Mouse (Mus musculus): ENCODE measurements at regions not wholly inside any gene's neighbourhood (a gene's known extent, or its start where the extent isn't known, plus 50 kb on each side); places are given as distances from the start of the nearest gene placed in this dataset.
"Not testable (repeated sequence)": the region's sequence is repeated elsewhere in the genome, so short reads cannot be mapped to it uniquely, and the experiment has no call there.

GRCm38 (mm10) chr10:15046285-15046684 lies 328.3 kb upstream of the Gje1 start:
- no peaks in the 10 kb centered on the region for H3K36me3 ChIP-seq (ENCODE audit: control insufficient read depth, insufficient read depth, low read length)
- no peak overlapping the region for H3K27ac ChIP-seq (ENCODE audit: low read depth, low read length)
- H3K9ac ChIP-seq (ENCODE audit: low read length), result no peak overlapping the region
- DNase-seq (ENCODE audit: low spot score) (no peak), ATAC-seq (replicated peaks; ENCODE audit: low FRiP score) (no peak)
- WGBS, result 82% methylated on average over 4 of the region's 4 CpGs
- no peaks in the 10 kb centered on the region for H3K9me3 ChIP-seq (ENCODE audit: control insufficient read depth, low read length)
- no peaks in the 10 kb centered on the region for H3K27me3 ChIP-seq (ENCODE audit: control insufficient read depth, insufficient read depth, low read length)
- no peak overlapping the region for H3K4me3 ChIP-seq (ENCODE audit: low read depth, low read length)
- no peaks in the 10 kb centered on the region for H3K4me1 ChIP-seq (replicated peaks; ENCODE audit: control insufficient read depth, insufficient read depth, low read length)
- no peak overlapping the region for H3K4me2 ChIP-seq (ENCODE audit: low read depth, low read length, severe bottlenecking)

- no peak overlapping the region for H3K4me2 ChIP-seq (ENCODE audit: low read depth, low read length, severe bottlenecking)
Observed at GRCm38 (mm10) chr10:15037571-15037970, 319.6 kb upstream of the Gje1 start.

GRCm38 (mm10) chr10:15031517-15031916 lies 313.5 kb upstream of the Gje1 start:
- Histone ChIP-seq H3K4me1 (replicated peaks; ENCODE audit: control insufficient read depth, insufficient read depth, low read length) (no peaks in the 10 kb centered on the region), H3K9ac (ENCODE audit: low read length) (no peak overlapping the region), H3K4me3 (ENCODE audit: low read depth, low read length) (no peak overlapping the region), H3K36me3 (ENCODE audit: control insufficient read depth, insufficient read depth, low read length) (no peaks in the 10 kb centered on the region), H3K27me3 (ENCODE audit: control insufficient read depth, insufficient read depth, low read length) (no peaks in the 10 kb centered on the region), H3K9me3 (ENCODE audit: control insufficient read depth, low read length) (no peaks in the 10 kb centered on the region), H3K4me2 (ENCODE audit: low read depth, low read length, severe bottlenecking) (no peak overlapping the region), H3K27ac (ENCODE audit: low read depth, low read length) (no peak overlapping the region)
- no peak for DNase-seq (ENCODE audit: low spot score)
- WGBS, result 72% methylated on average over 1 of the region's 1 CpGs
- no peak for ATAC-seq (replicated peaks; ENCODE audit: low FRiP score)

More at GRCm38 (mm10) chr10:15037571-15037970, 319.6 kb upstream of the Gje1 start:
- Histone ChIP-seq H3K36me3 (ENCODE audit: control insufficient read depth, insufficient read depth, low read length) (no peaks in the 10 kb centered on the region), H3K27me3 (ENCODE audit: control insufficient read depth, insufficient read depth, low read length) (no peaks in the 10 kb centered on the region), H3K4me1 (replicated peaks; ENCODE audit: control insufficient read depth, insufficient read depth, low read length) (no peaks in the 10 kb centered on the region), H3K9me3 (ENCODE audit: control insufficient read depth, low read length) (no peaks in the 10 kb centered on the region), H3K27ac (ENCODE audit: low read depth, low read length) (no peak overlapping the region), H3K4me3 (ENCODE audit: low read depth, low read length) (no peak overlapping the region), H3K9ac (ENCODE audit: low read length) (no peak overlapping the region)
- DNase-seq (ENCODE audit: low spot score) (no peak), ATAC-seq (replicated peaks; ENCODE audit: low FRiP score) (no peak)
- WGBS, result 84% methylated on average over 3 of the region's 3 CpGs

GRCm38 (mm10) chr10:15029151-15029550 lies 311.1 kb upstream of the Gje1 start:
- Histone ChIP-seq H3K4me3 (ENCODE audit: low read depth, low read length) (no peak overlapping the region), H3K27ac (ENCODE audit: low read depth, low read length) (no peak overlapping the region), H3K9me3 (ENCODE audit: control insufficient read depth, low read length) (no peaks in the 10 kb centered on the region), H3K27me3 (ENCODE audit: control insufficient read depth, insufficient read depth, low read length) (no peaks in the 10 kb centered on the region), H3K4me2 (ENCODE audit: low read depth, low read length, severe bottlenecking) (no peak overlapping the region), H3K36me3 (ENCODE audit: control insufficient read depth, insufficient read depth, low read length) (no peaks in the 10 kb centered on the region), H3K9ac (ENCODE audit: low read length) (no peak overlapping the region), H3K4me1 (replicated peaks; ENCODE audit: control insufficient read depth, insufficient read depth, low read length) (no peaks in the 10 kb centered on the region)
- ATAC-seq (replicated peaks; ENCODE audit: low FRiP score) (no peak), DNase-seq (ENCODE audit: low spot score) (no peak)

GRCm38 (mm10) chr10:15013919-15014318 lies 295.9 kb upstream of the Gje1 start:
- 88% methylated on average over 4 of the region's 4 CpGs for WGBS
- ATAC-seq (replicated peaks; ENCODE audit: low FRiP score), result no peak
- no peaks in the 10 kb centered on the region for H3K27me3 ChIP-seq (ENCODE audit: control insufficient read depth, insufficient read depth, low read length)
- H3K4me1 ChIP-seq (replicated peaks; ENCODE audit: control insufficient read depth, insufficient read depth, low read length), result no peaks in the 10 kb centered on the region
- H3K27ac ChIP-seq (ENCODE audit: low read depth, low read length), result no peak overlapping the region
- DNase-seq (ENCODE audit: low spot score), result no peak
- H3K9me3 ChIP-seq (ENCODE audit: control insufficient read depth, low read length), result no peaks in the 10 kb centered on the region
- H3K9ac ChIP-seq (ENCODE audit: low read length), result no peak overlapping the region
- no peaks in the 10 kb centered on the region for H3K36me3 ChIP-seq (ENCODE audit: control insufficient read depth, insufficient read depth, low read length)
- no peak overlapping the region for H3K4me3 ChIP-seq (ENCODE audit: low read depth, low read length)
- no peak overlapping the region for H3K4me2 ChIP-seq (ENCODE audit: low read depth, low read length, severe bottlenecking)

- no peak overlapping the region for H3K4me3 ChIP-seq (ENCODE audit: low read depth, low read length)
- H3K4me1 ChIP-seq (replicated peaks; ENCODE audit: control insufficient read depth, insufficient read depth, low read length), result no peaks in the 10 kb centered on the region
- DNase-seq (ENCODE audit: low spot score) (no peak), ATAC-seq (replicated peaks; ENCODE audit: low FRiP score) (no peak)
- H3K27me3 ChIP-seq (ENCODE audit: control insufficient read depth, insufficient read depth, low read length), result no peaks in the 10 kb centered on the region
- H3K27ac ChIP-seq (ENCODE audit: low read depth, low read length), result no peak overlapping the region
- no peak overlapping the region for H3K9ac ChIP-seq (ENCODE audit: low read length)
- no peaks in the 10 kb centered on the region for H3K9me3 ChIP-seq (ENCODE audit: control insufficient read depth, low read length)
- H3K36me3 ChIP-seq (ENCODE audit: control insufficient read depth, insufficient read depth, low read length), result no peaks in the 10 kb centered on the region
- WGBS, result 80% methylated on average over 2 of the region's 2 CpGs
- no peak overlapping the region for H3K4me2 ChIP-seq (ENCODE audit: low read depth, low read length, severe bottlenecking)
Observed at GRCm38 (mm10) chr10:14996374-14996773, 278.4 kb upstream of the Gje1 start.

- H3K27me3 ChIP-seq (ENCODE audit: control insufficient read depth, insufficient read depth, low read length), result no peaks in the 10 kb centered on the region
- ATAC-seq (replicated peaks; ENCODE audit: low FRiP score), result 0 out of 2 replicates have a peak, but pooled peaks have one; percentile 33
- no peaks in the 10 kb centered on the region for H3K4me1 ChIP-seq (replicated peaks; ENCODE audit: control insufficient read depth, insufficient read depth, low read length)
- DNase-seq (ENCODE audit: low spot score), result no peak
- no peak overlapping the region for H3K27ac ChIP-seq (ENCODE audit: low read depth, low read length)
- H3K9ac ChIP-seq (ENCODE audit: low read length), result no peak overlapping the region
- H3K4me2 ChIP-seq (ENCODE audit: low read depth, low read length, severe bottlenecking), result no peak overlapping the region
- no peaks in the 10 kb centered on the region for H3K36me3 ChIP-seq (ENCODE audit: control insufficient read depth, insufficient read depth, low read length)
- H3K4me3 ChIP-seq (ENCODE audit: low read depth, low read length), result no peak overlapping the region
- no peaks in the 10 kb centered on the region for H3K9me3 ChIP-seq (ENCODE audit: control insufficient read depth, low read length)
Observed at GRCm38 (mm10) chr10:14989601-14990140, 271.7 kb upstream of the Gje1 start.

GRCm38 (mm10) chr10:14986566-14986965 lies 268.6 kb upstream of the Gje1 start:
- not testable (repeated sequence) for H3K4me3 ChIP-seq (ENCODE audit: low read depth, low read length); H3K27me3 ChIP-seq (ENCODE audit: control insufficient read depth, insufficient read depth, low read length); H3K4me1 ChIP-seq (replicated peaks; ENCODE audit: control insufficient read depth, insufficient read depth, low read length); H3K9ac ChIP-seq (ENCODE audit: low read length); ATAC-seq (replicated peaks; ENCODE audit: low FRiP score); H3K27ac ChIP-seq (ENCODE audit: low read depth, low read length); H3K36me3 ChIP-seq (ENCODE audit: control insufficient read depth, insufficient read depth, low read length); H3K4me2 ChIP-seq (ENCODE audit: low read depth, low read length, severe bottlenecking); DNase-seq (ENCODE audit: low spot score); H3K9me3 ChIP-seq (ENCODE audit: control insufficient read depth, low read length)
- 26% methylated on average over 2 of the region's 2 CpGs for WGBS

GRCm38 (mm10) chr10:14978093-14978755 lies 260.2 kb upstream of the Gje1 start:
- 65% methylated on average over 4 of the region's 4 CpGs for WGBS
- no peaks in the 10 kb centered on the region for H3K27me3 ChIP-seq (ENCODE audit: control insufficient read depth, insufficient read depth, low read length)
- H3K9me3 ChIP-seq (ENCODE audit: control insufficient read depth, low read length), result no peaks in the 10 kb centered on the region
- H3K4me2 ChIP-seq (ENCODE audit: low read depth, low read length, severe bottlenecking), result no peak overlapping the region
- no peak for ATAC-seq (replicated peaks; ENCODE audit: low FRiP score)
- H3K4me3 ChIP-seq (ENCODE audit: low read depth, low read length), result no peak overlapping the region
- no peak overlapping the region for H3K27ac ChIP-seq (ENCODE audit: low read depth, low read length)
- H3K9ac ChIP-seq (ENCODE audit: low read length), result no peak overlapping the region
- H3K36me3 ChIP-seq (ENCODE audit: control insufficient read depth, insufficient read depth, low read length), result no peaks in the 10 kb centered on the region
- no peak for DNase-seq (ENCODE audit: low spot score)
- no peaks in the 10 kb centered on the region for H3K4me1 ChIP-seq (replicated peaks; ENCODE audit: control insufficient read depth, insufficient read depth, low read length)
